Mouse (Mus musculus): ENCODE measurements around the gene Zfx. TPM values are rescaled to one million over a fixed set of nuclear protein-coding genes. Genes with fewer than 3 reads are reported as not detected.

The Zfx gene
- total and polyA plus RNA-seq, 3 experiments, result 14.3 to 17.7 (median 16.4) TPM

- dilution Hi-C loops (cut with MboI; ENCODE audit: extremely low pct_ligation_motif_present, extremely low pct_unique_long_range_greater_than_20kb, low sequenced_read_pairs), result no loop called here
- Histone ChIP-seq H3K4me2 (ENCODE audit: insufficient read depth, low read depth, poor library complexity, severe bottlenecking) (no peak overlapping the region), H3K4me1 (ENCODE audit: control insufficient read depth in 1 of 2, insufficient read depth in 2 of 2) (no peaks in the 10 kb centered on the region), H3K9me3 (replicated peaks; ENCODE audit: low read length) (no peaks in the 10 kb centered on the region), H3K9ac (ENCODE audit: insufficient read depth, low read depth) (no peak overlapping the region), H3K27ac (ENCODE audit: insufficient read depth, low read depth) (no peak overlapping the region), H3K27me3 (replicated peaks) (no peaks in the 10 kb centered on the region), H3K36me3 (replicated peaks in 1 of 2; ENCODE audit: control insufficient read depth in 1 of 2, insufficient read depth in 1 of 2, low read length in 1 of 2) (peaks cover 11 to 23% of the 10 kb centered on the region in 2 experiments), H3K4me3 (replicated peaks in 1 of 3; ENCODE audit: low read depth in 2 of 3, low read length in 2 of 3, poor library complexity in 1 of 3) (no peak overlapping the region), H3K79me2 (replicated peaks; ENCODE audit: control insufficient read depth, extremely low read depth, insufficient read depth, poor library complexity, severe bottlenecking) (peaks cover 38% of the 10 kb centered on the region)
- in situ Hi-C loops (cut with MboI; ENCODE audit: low pct_ligation_motif_present, low pct_unique_long_range_greater_than_20kb, low sequenced_read_pairs), result no loop called here
- no peak for DNase-seq (ENCODE audit: extremely low read depth)
- no peak for TF ChIP-seq CHD1 (IDR thresholded peaks at IDR 0.05; ENCODE audit: low read depth, low read length)
- TF ChIP-seq USF2 (conservative IDR thresholded peaks at IDR 0.05; ENCODE audit: low read depth, low read length), result no peak
- no peak for TF ChIP-seq CHD2 (IDR thresholded peaks at IDR 0.05; ENCODE audit: low read length)
- no peak for TF ChIP-seq RAD21 (IDR thresholded peaks at IDR 0.05; ENCODE audit: low read depth, low read length)
- no peak for TF ChIP-seq ZKSCAN1 (IDR thresholded peaks at IDR 0.05; ENCODE audit: borderline replicate concordance, low read depth, low read length)
- TF ChIP-seq TBP (conservative IDR thresholded peaks at IDR 0.05; ENCODE audit: low read depth, low read length), result no peak
- TF ChIP-seq BHLHE40 (IDR thresholded peaks at IDR 0.05; ENCODE audit: low read depth, low read length), result no peak
- no peak for TF ChIP-seq IRF4 (IDR thresholded peaks at IDR 0.05; ENCODE audit: low read depth, low read length)
- TF ChIP-seq POLR2A (IDR thresholded peaks at IDR 0.05; ENCODE audit: low read depth, low read length), result no peak
- no peak for TF ChIP-seq USF1 (IDR thresholded peaks at IDR 0.05; ENCODE audit: low read depth, low read length)
- TF ChIP-seq NRF1 (IDR thresholded peaks at IDR 0.05; ENCODE audit: low read depth, low read length), result no peak
- TF ChIP-seq SIN3A (IDR thresholded peaks at IDR 0.05; ENCODE audit: low read length), result no peak
- TF ChIP-seq MXI1 (IDR thresholded peaks at IDR 0.05; ENCODE audit: low read depth, low read length), result no peak
- no peak for TF ChIP-seq NELFE (IDR thresholded peaks at IDR 0.05; ENCODE audit: low read depth, low read length)
- TF ChIP-seq KAT2A (IDR thresholded peaks at IDR 0.05; ENCODE audit: insufficient replicate concordance, low read length), result no peak
- no peak for TF ChIP-seq EP300 (IDR thresholded peaks at IDR 0.05; ENCODE audit: low read length)
- TF ChIP-seq ETS1 (conservative IDR thresholded peaks at IDR 0.05; ENCODE audit: low read depth, low read length), result no peak
- no peak for TF ChIP-seq SMC3 (IDR thresholded peaks at IDR 0.05; ENCODE audit: low read depth, low read length)
- no peak for TF ChIP-seq UBTF (IDR thresholded peaks at IDR 0.05; ENCODE audit: low read depth, low read length)
- TF ChIP-seq JUND (conservative IDR thresholded peaks at IDR 0.05; ENCODE audit: low read depth, low read length), result no peak
Observed at GRCm38 (mm10) chrX:94102938-94103337, 20.6 kb downstream of the Zfx start.

- TF ChIP-seq NELFE (IDR thresholded peaks at IDR 0.05; ENCODE audit: low read depth, low read length) (no peak), POLR2A (IDR thresholded peaks at IDR 0.05; ENCODE audit: low read depth, low read length) (no peak), EP300 (IDR thresholded peaks at IDR 0.05; ENCODE audit: low read length) (no peak)
- dilution Hi-C loops (cut with MboI; ENCODE audit: extremely low pct_ligation_motif_present, extremely low pct_unique_long_range_greater_than_20kb, low sequenced_read_pairs), result no loop called here
Observed at GRCm38 (mm10) chrX:94100561-94100960, 22.9 kb downstream of the Zfx start.

More at GRCm38 (mm10) chrX:94100561-94100960, 22.9 kb downstream of the Zfx start:
- no peak for DNase-seq (ENCODE audit: extremely low read depth)
- Histone ChIP-seq H3K36me3 (replicated peaks in 1 of 2; ENCODE audit: control insufficient read depth in 1 of 2, insufficient read depth in 1 of 2, low read length in 1 of 2) (peaks cover 24 to 40% of the 10 kb centered on the region in 2 experiments), H3K4me2 (ENCODE audit: insufficient read depth, low read depth, poor library complexity, severe bottlenecking) (no peak overlapping the region), H3K27ac (ENCODE audit: insufficient read depth, low read depth) (no peak overlapping the region), H3K27me3 (replicated peaks) (no peaks in the 10 kb centered on the region), H3K9me3 (replicated peaks; ENCODE audit: low read length) (no peaks in the 10 kb centered on the region), H3K79me2 (replicated peaks; ENCODE audit: control insufficient read depth, extremely low read depth, insufficient read depth, poor library complexity, severe bottlenecking) (peaks cover 24% of the 10 kb centered on the region), H3K4me3 (replicated peaks in 1 of 3; ENCODE audit: low read depth in 2 of 3, low read length in 2 of 3, poor library complexity in 1 of 3) (no peak overlapping the region), H3K9ac (ENCODE audit: insufficient read depth, low read depth) (no peak overlapping the region), H3K4me1 (ENCODE audit: control insufficient read depth in 1 of 2, insufficient read depth in 2 of 2) (no peaks in the 10 kb centered on the region)
- in situ Hi-C loops (cut with MboI; ENCODE audit: low pct_ligation_motif_present, low pct_unique_long_range_greater_than_20kb, low sequenced_read_pairs), result no loop called here

All from CH12.LX (cell line).